In the genomic region with DNA sequence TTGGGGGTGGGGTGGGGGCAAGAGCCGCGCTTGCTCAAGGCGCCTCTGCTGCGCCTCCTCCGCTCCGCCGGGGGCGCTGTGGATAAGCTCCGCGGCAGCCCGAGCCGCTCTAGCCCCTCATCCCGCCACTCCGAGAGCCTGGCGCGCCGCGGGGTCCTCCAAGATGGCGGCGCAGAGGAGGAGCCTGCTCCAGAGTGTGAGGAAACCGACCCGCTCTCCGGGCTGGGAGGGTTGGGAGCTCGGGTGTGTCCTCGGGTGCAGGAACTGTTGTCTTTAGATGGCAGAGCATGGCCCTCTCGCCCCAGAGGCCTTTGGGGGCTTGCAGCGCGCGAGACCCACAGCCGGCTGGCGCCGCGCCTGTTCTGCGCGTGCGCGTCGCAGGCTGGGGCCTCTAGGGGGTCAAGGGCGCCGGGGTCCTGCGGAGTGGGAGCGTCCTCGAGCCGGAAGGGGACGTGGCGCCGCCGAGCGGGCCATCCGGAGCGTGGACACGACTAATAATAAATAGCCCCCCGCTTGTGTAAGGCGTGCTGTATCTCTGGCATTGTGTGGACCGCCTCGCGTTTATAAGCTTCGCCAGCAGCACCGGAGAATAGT, we compare ENCODE assay signal across 8 mouse cellular contexts. TPM values are rescaled to one million over a fixed set of nuclear protein-coding genes. Genes with fewer than 3 reads are reported as not detected.
DNase-seq lines count a peak whose midpoint lies in the region; ATAC-seq and TF ChIP-seq lines count a peak whose summit lies in the region.

A gene (plus strand): TSS at position 135 of the 594 bp plus-strand sequence.

- DNase-seq in Patski (ENCODE audit: low read depth, low spot score), result peak; percentile 73
- peak; percentile 95 to 96 for DNase-seq in cerebellum, postnatal 14 days
- peak; percentile 85 to 89 for DNase-seq in frontal cortex, postnatal 25 days (ENCODE audit: low spot score in 2 of 2)
- peak; percentile 96 for DNase-seq in hindbrain, embryonic 14.5 days (ENCODE audit: low spot score)
- DNase-seq in layer of hippocampus, postnatal 36 days, result peak; percentile 92 to 94
- DNase-seq in lung, postnatal 36 days, result peak; percentile 92
- peak; percentile 97 for DNase-seq in retina, postnatal 1 day
- peak; percentile 85 to 93 for DNase-seq in urinary bladder, adult 18-20 months (ENCODE audit: low spot score in 2 of 2)

- peak within 1 kb of the TSS; percentile 83 for H3K4me2 ChIP-seq in hindbrain, embryonic 14.5 days (replicated peaks)

- POLR2A ChIA-PET in Patski (lab: Charles Lee), result interaction anchor here (0.9 to 1.1 kb wide), 3 partner anchors 25 to 51 kb away, joined by 3 to 4 read pairs (median 3); no protein-coding TSS in a partner anchor

- no peaks in the 10 kb centered on the region for H3K27me3 ChIP-seq in Patski
- H3K27me3 ChIP-seq in hindbrain, embryonic 14.5 days (ENCODE audit: control insufficient read depth, insufficient read depth, low read length), result no peaks in the 10 kb centered on the region

- no peaks in the 10 kb centered on the region for H3K9me3 ChIP-seq in hindbrain, embryonic 14.5 days (ENCODE audit: control insufficient read depth, low read length)

- peak within 1 kb of the TSS; percentile 99 for H3K27ac ChIP-seq in hindbrain, embryonic 14.5 days

- H3K4me1 ChIP-seq in hindbrain, embryonic 14.5 days (replicated peaks; ENCODE audit: control insufficient read depth, insufficient read depth, low read length), result peaks cover 14% of the 10 kb centered on the region

- peak; percentile 58 for ATAC-seq in Patski
- peak; percentile 93 for ATAC-seq in hindbrain, embryonic 14.5 days (ENCODE audit: low FRiP score)

- H3K36me3 ChIP-seq in hindbrain, embryonic 14.5 days (replicated peaks; ENCODE audit: control insufficient read depth, insufficient read depth), result no peaks in the 10 kb centered on the region

- H3K9ac ChIP-seq in hindbrain, embryonic 14.5 days, result peak within 1 kb of the TSS; percentile 83

- TF ChIP-seq CTCF in Patski (IDR thresholded peaks at IDR 0.05), result peak; percentile 100

- H3K4me3 ChIP-seq in hindbrain, embryonic 14.5 days (replicated peaks; ENCODE audit: low read length), result peak within 1 kb of the TSS; percentile 69

- under 1% methylated on average over 58 of the region's 59 CpGs for WGBS in hindbrain, embryonic 14.5 days

- CTCF ChIA-PET in Patski (lab: Charles Lee), result interaction anchor here (0.6 to 1.3 kb wide), 4 partner anchors 10 to 53 kb away, joined by 3 to 5 read pairs (median 3); no protein-coding TSS in a partner anchor

- in situ Hi-C loops in Patski (cut with MboI; ENCODE audit: low pct_unique_long_range_greater_than_20kb), result loop anchor here (5.0 kb wide), 1 partner anchor 36 kb away; no protein-coding TSS in a partner anchor

RNA-seq across cellular contexts. Expression of the gene that starts here (rescaled TPM):
- 32.3 TPM for polyA plus RNA-seq in Patski (2021)
- 32.2 and 36.1 TPM in 2 replicates for polyA plus RNA-seq in hindbrain, embryonic 14.5 days (2014; fragmentation: Nextera tagmentation; extraction: Ambion mirVana)
- 10 to 100 TPM; 23.9 to 24.0 TPM for total RNA-seq in layer of hippocampus, postnatal 36 days (2021)

Comparison
In these comparisons a context has a peak if more than half of its experiments do, and no peak if none do; other contexts are left out.
1. Peak in every context shown above with its lines: DNase-seq, ATAC-seq, H3K4me3 ChIP-seq and H3K27ac ChIP-seq.